Mouse (Mus musculus): Measurements from ENCODE around the gene Lrfn4.

- no peak for TF ChIP-seq ZC3H11A (IDR thresholded peaks at IDR 0.05; ENCODE audit: borderline replicate concordance, low read depth, low read length)
- TF ChIP-seq MAFK (IDR thresholded peaks at IDR 0.05; ENCODE audit: insufficient read depth, low read depth, low read length): no peak
- no peak for TF ChIP-seq CHD2 (IDR thresholded peaks at IDR 0.05; ENCODE audit: low read depth, low read length)
Observed at GRCm38 (mm10) chr19:4622780-4623179, 7.3 kb upstream of the Lrfn4 start.
